Mouse (Mus musculus): ENCODE data around the gene Efna3.
A peak's percentile ranks its signal among the peaks of the same experiment; 100 is the strongest.

Efna3 gene

GRCm38 (mm10) chr3:89337721-89338578, 15.2 kb upstream of the Efna3 start, which contains the start of gene Efna4:
Gene Efna4 (minus strand): TSS chr3:89338028.
- peak; percentile 68 to 72 for DNase-seq

GRCm38 (mm10) chr3:89337062-89337720, 14.4 kb upstream of the Efna3 start:
- no peak for DNase-seq

- peak in 1 of 2 experiments; percentile 19 for DNase-seq
Observed at GRCm38 (mm10) chr3:89336529-89336928, 13.8 kb upstream of the Efna3 start.

- peak; percentile 83 to 86 for DNase-seq
Observed at GRCm38 (mm10) chr3:89333053-89333452, 10.3 kb upstream of the Efna3 start.

- DNase-seq = peak; percentile 73 to 77
Observed at GRCm38 (mm10) chr3:89332476-89332875, 9.7 kb upstream of the Efna3 start.

- peak; percentile 25 to 45 for DNase-seq
Observed at GRCm38 (mm10) chr3:89332013-89332412, 9.2 kb upstream of the Efna3 start.

- DNase-seq = peak; percentile 19 to 21
Observed at GRCm38 (mm10) chr3:89331561-89331960, 8.8 kb upstream of the Efna3 start.

GRCm38 (mm10) chr3:89330948-89331347, 8.2 kb upstream of the Efna3 start:
- DNase-seq = peak; percentile 56

GRCm38 (mm10) chr3:89330346-89330745, 7.6 kb upstream of the Efna3 start:
- DNase-seq = peak; percentile 53 to 75

GRCm38 (mm10) chr3:89328623-89329022, 5.9 kb upstream of the Efna3 start:
- peak; percentile 28 to 51 for DNase-seq

GRCm38 (mm10) chr3:89327371-89327870, 4.7 kb upstream of the Efna3 start:
- DNase-seq = no peak

- no peak for DNase-seq
Observed at GRCm38 (mm10) chr3:89325882-89326281, 3.1 kb upstream of the Efna3 start.

GRCm38 (mm10) chr3:89322131-89322500, 649 bp downstream of the Efna3 start:
- DNase-seq = no peak

- peak; percentile 46 to 52 for DNase-seq
Observed at GRCm38 (mm10) chr3:89321183-89322130, 1.3 kb downstream of the Efna3 start.

GRCm38 (mm10) chr3:89320581-89321182, 2.1 kb downstream of the Efna3 start:
- DNase-seq = peak; percentile 56 to 61

- peak; percentile 50 to 56 for DNase-seq
Observed at GRCm38 (mm10) chr3:89319591-89320350, 3.0 kb downstream of the Efna3 start.

- peak; percentile 46 to 49 for DNase-seq
Observed at GRCm38 (mm10) chr3:89318971-89319590, 3.7 kb downstream of the Efna3 start.

GRCm38 (mm10) chr3:89318316-89318715, 4.4 kb downstream of the Efna3 start:
- peak; percentile 23 to 37 for DNase-seq

- DNase-seq = no peak
Observed at GRCm38 (mm10) chr3:89317246-89317645, 5.5 kb downstream of the Efna3 start.

- peak; percentile 95 for DNase-seq
Observed at GRCm38 (mm10) chr3:89316833-89317232, 5.9 kb downstream of the Efna3 start.

Measured in cerebellum, postnatal 10 days (tissue).